Mouse (Mus musculus) stomach, postnatal 0 days (tissue): ENCODE results near the gene Slco2b1.
A peak's percentile ranks its signal among the peaks of the same experiment; 100 is the strongest.

Experiments
- CTCF ChIP-seq: IDR thresholded peaks from 2 replicates; pipeline ENCODE4 v1.5.1; 2016; ENCODE audit warnings: antibody characterized with exemption, low read depth, mild to moderate bottlenecking, moderate library complexity
- EP300 ChIP-seq: optimal IDR thresholded peaks from 2 replicates; pipeline ENCODE3; 2016; ENCODE audit warnings: antibody characterized with exemption

GRCm38 (mm10) chr7:99659379-99660029, 51.6 kb downstream of the Slco2b1 start:
- peak; percentile 92 for TF ChIP-seq CTCF
- no peak for TF ChIP-seq EP300
